Mouse (Mus musculus) myocyte (in vitro differentiated cells): ENCODE measurements at regions not wholly inside any gene's neighbourhood (a gene's known extent, or its start where the extent isn't known, plus 50 kb on each side); places are given as distances from the start of the nearest gene placed in this dataset.

ENCODE experiments used
- CEBPB ChIP-seq: IDR thresholded peaks from 2 replicates; pipeline ENCODE4 v1.6.1; 2011; ENCODE audit warnings: mild to moderate bottlenecking, moderate library complexity; ENCODE audit not compliant: poor library complexity, insufficient read depth, severe bottlenecking
- E2F4 ChIP-seq: IDR thresholded peaks from one replicate; pipeline ENCODE4 v1.6.1; 2011; ENCODE audit warnings: mild to moderate bottlenecking, control low read depth, moderate library complexity; ENCODE audit not compliant: insufficient read depth
- MAX ChIP-seq: IDR thresholded peaks from one replicate; pipeline ENCODE4 v1.6.1; 2011; ENCODE audit warnings: low read depth, mild to moderate bottlenecking, control low read depth
- MYOD1 ChIP-seq, 3 experiments: IDR thresholded peaks; one replicate each; pipeline ENCODE4 v1.6.1; 2011; ENCODE audit warnings: control low read depth in 2 of 3, low read depth in 2 of 3, mild to moderate bottlenecking in 2 of 3, moderate library complexity in 1 of 3; ENCODE audit not compliant: insufficient read length in 2 of 3, control insufficient read depth in 1 of 3
- MYOG ChIP-seq, 3 experiments: IDR thresholded peaks; one replicate each; pipeline ENCODE4 v1.6.1; 2011; ENCODE audit warnings: control low read depth in 2 of 3, low read depth in 2 of 3, mild to moderate bottlenecking in 2 of 3; ENCODE audit not compliant: insufficient read length in 2 of 3, control insufficient read depth in 1 of 3, insufficient read depth in 1 of 3
- POLR2A ChIP-seq: IDR thresholded peaks from one replicate; pipeline ENCODE4 v1.6.1; 2011; ENCODE audit warnings: low read depth, mild to moderate bottlenecking, control low read depth, moderate library complexity; ENCODE audit not compliant: insufficient read length
- POLR2AphosphoS2 ChIP-seq: IDR thresholded peaks from one replicate; pipeline ENCODE4 v1.6.1; 2011; ENCODE audit warnings: low read depth, control low read depth; ENCODE audit not compliant: insufficient read length
- REST ChIP-seq: IDR thresholded peaks from one replicate; pipeline ENCODE4 v1.6.1; 2011; ENCODE audit warnings: mild to moderate bottlenecking, control low read depth, moderate library complexity; ENCODE audit not compliant: insufficient read depth, insufficient read length
- SRF ChIP-seq: IDR thresholded peaks from one replicate; pipeline ENCODE4 v1.6.1; 2011; ENCODE audit warnings: low read depth; ENCODE audit not compliant: control insufficient read depth, insufficient read length
- TCF12 ChIP-seq: IDR thresholded peaks from one replicate; pipeline ENCODE4 v1.6.1; 2011; ENCODE audit warnings: mild to moderate bottlenecking, control low read depth; ENCODE audit not compliant: poor library complexity, insufficient read depth, severe bottlenecking
- TCF3 ChIP-seq: IDR thresholded peaks from one replicate; pipeline ENCODE4 v1.6.1; 2011; ENCODE audit warnings: low read depth, control low read depth; ENCODE audit not compliant: insufficient read length
- USF1 ChIP-seq: IDR thresholded peaks from one replicate; pipeline ENCODE4 v1.6.1; 2011; ENCODE audit warnings: low read depth, mild to moderate bottlenecking, control low read depth, moderate library complexity

GRCm38 (mm10) chr5:50126594-50126993 lies 67.8 kb upstream of the Adgra3 start:
- TF ChIP-seq POLR2A (no peak), E2F4 (no peak), POLR2AphosphoS2 (no peak), MYOG (IDR thresholded peaks at IDR 0.05; ENCODE audit: control insufficient read depth in 1 of 3, insufficient read depth in 1 of 3, insufficient read length in 2 of 3, low read depth in 2 of 3) (no peak), USF1 (no peak), CEBPB (no peak), MYOD1 (IDR thresholded peaks at IDR 0.05; ENCODE audit: control insufficient read depth in 1 of 3, insufficient read length in 2 of 3, low read depth in 2 of 3) (no peak), MAX (no peak), REST (no peak), TCF3 (no peak), SRF (no peak), TCF12 (no peak)
